Mouse (Mus musculus) Muller cell, postnatal 12 days (primary cell): ENCODE results near the gene Zfp668.
"Not testable (repeated sequence)": the region's sequence is repeated elsewhere in the genome, so short reads cannot be mapped to it uniquely, and the experiment has no call there.

Source experiments
- DNase-seq: peaks from one replicate; pipeline ENCODE4 v3.0.0-alpha.2; 2015; ENCODE audit errors: inconsistent ontology term

Zfp668 gene

GRCm38 (mm10) chr7:127842001-127842718 lies 34.5 kb downstream of the Zfp668 start:
- peak; percentile 79 for DNase-seq

- DNase-seq = peak; percentile 97
These were observed 35.2 kb downstream of the Zfp668 start for GRCm38 (mm10) chr7:127841340-127842000.

- DNase-seq = no peak
These were observed 35.7 kb downstream of the Zfp668 start for GRCm38 (mm10) chr7:127840886-127841285.

- not testable (repeated sequence) for DNase-seq
These were observed 36.6 kb downstream of the Zfp668 start for GRCm38 (mm10) chr7:127840031-127840430.

- not testable (repeated sequence) for DNase-seq
These were observed 38.8 kb downstream of the Zfp668 start for GRCm38 (mm10) chr7:127837878-127838277.

- no peak for DNase-seq
These were observed 39.2 kb downstream of the Zfp668 start for GRCm38 (mm10) chr7:127837473-127837872.

GRCm38 (mm10) chr7:127835550-127835949 lies 41.1 kb downstream of the Zfp668 start:
- DNase-seq = no peak

GRCm38 (mm10) chr7:127824176-127824871 lies 52.3 kb downstream of the Zfp668 start, which contains the start of the genes Stx4a and Stx1b:
Gene Stx4a (plus strand): TSS chr7:127824294.
Gene Stx1b (minus strand): TSS chr7:127824549.
- peak; percentile 79 for DNase-seq

GRCm38 (mm10) chr7:127823236-127824171 lies 53.1 kb downstream of the Zfp668 start:
- DNase-seq = no peak

GRCm38 (mm10) chr7:127822494-127822893 lies 54.1 kb downstream of the Zfp668 start:
- DNase-seq = no peak

GRCm38 (mm10) chr7:127820836-127821509 lies 55.7 kb downstream of the Zfp668 start:
- no peak for DNase-seq

GRCm38 (mm10) chr7:127817776-127818175 lies 58.9 kb downstream of the Zfp668 start:
- DNase-seq = no peak

GRCm38 (mm10) chr7:127817053-127817452 lies 59.6 kb downstream of the Zfp668 start:
- no peak for DNase-seq

- DNase-seq = peak; percentile 79
These were observed 60.4 kb downstream of the Zfp668 start for GRCm38 (mm10) chr7:127815954-127816821.

- no peak for DNase-seq
These were observed 61.4 kb downstream of the Zfp668 start for GRCm38 (mm10) chr7:127815116-127815665.

GRCm38 (mm10) chr7:127814241-127814921 lies 62.2 kb downstream of the Zfp668 start:
- peak; percentile 72 for DNase-seq

GRCm38 (mm10) chr7:127813821-127814220 lies 62.8 kb downstream of the Zfp668 start:
- no peak for DNase-seq
